Mouse (Mus musculus) forebrain, embryonic 11.5 days (tissue): ENCODE measurements around the gene Zcwpw1. TPM values are rescaled to one million over a fixed set of nuclear protein-coding genes. Genes with fewer than 3 reads are reported as not detected.
"Not testable (repeated sequence)": the region's sequence is repeated elsewhere in the genome, so short reads cannot be mapped to it uniquely, and the experiment has no call there.

Experiments used
- ATAC-seq: fragments of 200-750 bp; cut with Nextera tagmentation; replicated peaks from 2 replicates; pipeline ENCODE4 v1.8.0; 2017; ENCODE audit warnings: moderate TSS enrichment; ENCODE audit not compliant: low FRiP score
- DNase-seq: peaks from one replicate; pipeline ENCODE4 v3.0.0-alpha.2; 2017; ENCODE audit warnings: low spot score
- H3K27ac ChIP-seq: fragments of 300-500 bp; sonication (generic); 2 replicates; pipeline ENCODE4 v1.5.1; 2014; ENCODE audit warnings: low read depth, low read length
- H3K27me3 ChIP-seq: fragments of 300-500 bp; sonication (generic); 2 replicates; pipeline ENCODE4 v1.6.1; 2014; ENCODE audit warnings: mild to moderate bottlenecking, low read length, mixed read lengths; ENCODE audit not compliant: control insufficient read depth, insufficient read depth
- H3K36me3 ChIP-seq: fragments of 300-500 bp; sonication (generic); 2 replicates; pipeline ENCODE4 v1.6.1; 2014; ENCODE audit warnings: mild to moderate bottlenecking, low read length, moderate library complexity, mixed read lengths; ENCODE audit not compliant: control insufficient read depth, insufficient read depth
- H3K4me1 ChIP-seq: fragments of 300-500 bp; sonication (generic); replicated peaks from 2 replicates; pipeline ENCODE4 v1.6.1; 2014; ENCODE audit warnings: low read length, mixed read lengths; ENCODE audit not compliant: control insufficient read depth, insufficient read depth
- H3K4me2 ChIP-seq: fragments of 300-500 bp; sonication (generic); 2 replicates; pipeline ENCODE4 v1.6.1; 2014; ENCODE audit warnings: low read depth, mild to moderate bottlenecking, low read length, moderate library complexity, mixed read lengths; ENCODE audit not compliant: severe bottlenecking
- H3K4me3 ChIP-seq: fragments of 300-500 bp; sonication (generic); 2 replicates; pipeline ENCODE4 v1.5.1; 2014; ENCODE audit warnings: low read depth, low read length
- H3K9ac ChIP-seq: fragments of 300-500 bp; sonication (generic); 2 replicates; pipeline ENCODE4 v1.6.1; 2014; ENCODE audit warnings: low read length
- H3K9me3 ChIP-seq: fragments of 300-500 bp; sonication (generic); 2 replicates; pipeline ENCODE4 v1.6.1; 2016; ENCODE audit warnings: low read length, mixed read lengths; ENCODE audit not compliant: control insufficient read depth
- WGBS: fragments of 180-500 bp; shearing (Covaris S2); extraction: QIAGEN DNeasy Blood & Tissue Kit; methylation state at CpG from one replicate; pipeline ENCODE4 v1.1.7; 2014; 5-methylcytosine and 5-hydroxymethylcytosine counted together
- polyA plus RNA-seq: library from polyadenylated mRNA; unstranded; fragments of >200 nt; fragmentation: Nextera tagmentation; extraction: Ambion mirVana; gene quantifications from 2 replicates; pipeline ENCODE4 v1.2.1, GENCODE M21; 2014

Zcwpw1 gene
- polyA plus RNA-seq, 1 experiment from 2014 or later, result 21.2 TPM

DNA sequence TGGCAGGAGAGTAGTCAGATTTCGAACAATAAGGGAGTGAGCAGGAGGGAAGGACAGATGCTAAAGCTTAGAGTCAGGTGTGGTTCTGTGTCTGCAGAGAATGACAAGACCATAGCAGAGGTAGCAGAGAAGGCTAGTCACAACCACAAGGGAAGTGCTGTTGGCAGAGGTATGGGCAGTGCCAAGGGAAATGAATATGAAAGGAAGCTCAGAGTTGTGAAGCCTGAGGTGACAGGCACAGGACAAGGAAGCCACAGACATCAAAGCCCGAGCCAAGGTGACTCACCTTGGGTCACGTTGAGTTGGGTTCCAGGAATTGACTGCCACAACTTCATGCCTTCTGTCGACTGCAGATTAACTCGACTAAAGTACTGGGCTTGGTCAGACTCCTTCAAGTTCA, 69.3 kb downstream of the Zcwpw1 start:
- H3K27ac ChIP-seq, DNase-seq, H3K4me1 ChIP-seq, H3K9me3 ChIP-seq, H3K36me3 ChIP-seq, H3K4me3 ChIP-seq, H3K9ac ChIP-seq, H3K27me3 ChIP-seq, H3K4me2 ChIP-seq, ATAC-seq: not testable (repeated sequence)
- 86% methylated on average over 4 of the region's 5 CpGs for WGBS

DNA sequence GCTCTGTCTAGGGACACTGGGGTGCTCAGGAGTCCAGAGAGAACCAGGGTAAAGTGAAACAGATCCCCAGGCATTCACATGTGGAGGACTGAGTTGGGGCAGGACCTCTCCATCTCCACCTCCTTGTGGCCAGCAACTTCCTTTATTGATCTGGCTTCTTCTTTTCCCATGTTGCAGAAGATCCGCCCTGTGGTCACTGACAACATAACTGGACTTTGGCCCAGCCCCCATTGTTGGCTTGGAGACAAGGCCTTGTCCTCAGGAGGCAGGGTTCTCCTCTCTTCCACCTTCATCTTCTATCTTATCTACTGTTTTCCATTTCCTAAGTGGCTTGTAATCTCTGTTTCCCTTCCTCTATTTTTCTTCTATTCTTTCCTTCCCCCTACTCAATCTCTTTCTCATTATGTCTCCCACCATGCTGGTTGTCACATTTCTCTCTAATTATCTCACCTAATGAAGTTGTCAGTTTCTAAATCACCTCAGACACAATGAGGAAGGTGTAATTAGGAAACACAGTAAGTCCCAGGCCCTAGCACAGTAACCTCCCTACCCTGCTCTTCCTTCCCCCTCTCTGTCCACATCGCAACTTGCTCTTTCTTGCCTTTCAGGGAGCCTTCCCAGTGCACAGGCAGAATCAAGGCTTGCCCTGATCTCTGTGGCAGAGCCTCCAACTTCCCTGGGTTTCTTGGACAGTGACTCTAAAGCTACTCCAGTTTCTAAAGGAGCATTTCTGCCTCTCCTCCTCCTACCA, 70.5 kb downstream of the Zcwpw1 start, which contains the start of gene Pilrb1:
TSS of gene Pilrb1 (minus strand) at position 147 of the 751 bp plus-strand sequence.
- H3K9ac ChIP-seq, H3K9me3 ChIP-seq, H3K36me3 ChIP-seq, H3K4me1 ChIP-seq, H3K27ac ChIP-seq, H3K4me3 ChIP-seq, ATAC-seq, DNase-seq, H3K27me3 ChIP-seq, H3K4me2 ChIP-seq: not testable (repeated sequence)
- 78% methylated on average over 2 of the region's 2 CpGs for WGBS

DNA sequence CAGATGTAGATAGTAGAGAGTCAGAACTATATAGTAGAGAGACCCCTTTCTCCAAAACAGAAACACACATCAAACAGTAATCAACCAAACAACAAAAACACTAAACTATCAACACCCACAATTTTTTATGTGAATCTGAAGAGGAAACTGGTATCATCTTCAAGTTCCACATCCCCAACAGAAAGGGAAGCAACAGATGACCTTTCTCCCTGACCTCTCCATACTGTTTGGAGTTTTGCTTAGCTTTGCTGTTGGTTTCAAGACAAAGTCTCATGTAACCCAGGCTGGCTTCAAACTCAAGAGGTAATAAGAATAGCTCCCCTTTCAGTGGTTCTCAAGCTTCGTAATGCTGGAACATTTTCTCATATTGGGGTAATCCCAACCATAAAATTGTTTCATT, 76.4 kb downstream of the Zcwpw1 start:
- H3K9ac ChIP-seq, H3K9me3 ChIP-seq, H3K36me3 ChIP-seq, DNase-seq, ATAC-seq, H3K27ac ChIP-seq, H3K27me3 ChIP-seq, H3K4me1 ChIP-seq, H3K4me2 ChIP-seq, H3K4me3 ChIP-seq: not testable (repeated sequence)
- WGBS, result 92% methylated on average over 1 of the region's 1 CpGs

DNA sequence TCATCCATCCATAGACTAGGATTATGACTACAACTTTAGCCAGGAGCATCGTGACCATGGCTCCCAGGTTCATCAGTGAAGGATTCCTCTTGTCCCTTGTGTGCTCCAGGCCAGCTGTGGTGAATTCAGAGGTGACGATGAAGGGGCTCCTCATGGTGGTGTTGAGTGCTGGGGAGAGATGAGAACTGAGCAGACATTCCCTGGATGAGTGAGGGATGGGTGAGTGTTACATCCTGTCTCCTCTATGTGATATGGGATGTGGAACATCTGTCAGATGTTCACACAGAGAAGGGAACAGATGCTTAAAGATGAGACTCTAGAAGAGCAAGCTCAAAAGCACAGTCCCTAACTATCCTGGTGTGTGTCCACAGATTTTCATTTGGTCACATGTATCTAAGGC, 81.0 kb downstream of the Zcwpw1 start:
- WGBS, result 69% methylated on average over 2 of the region's 2 CpGs
- H3K27me3 ChIP-seq, H3K9ac ChIP-seq, H3K36me3 ChIP-seq, ATAC-seq, H3K4me1 ChIP-seq, H3K4me2 ChIP-seq, H3K4me3 ChIP-seq, DNase-seq, H3K9me3 ChIP-seq, H3K27ac ChIP-seq: not testable (repeated sequence)

DNA sequence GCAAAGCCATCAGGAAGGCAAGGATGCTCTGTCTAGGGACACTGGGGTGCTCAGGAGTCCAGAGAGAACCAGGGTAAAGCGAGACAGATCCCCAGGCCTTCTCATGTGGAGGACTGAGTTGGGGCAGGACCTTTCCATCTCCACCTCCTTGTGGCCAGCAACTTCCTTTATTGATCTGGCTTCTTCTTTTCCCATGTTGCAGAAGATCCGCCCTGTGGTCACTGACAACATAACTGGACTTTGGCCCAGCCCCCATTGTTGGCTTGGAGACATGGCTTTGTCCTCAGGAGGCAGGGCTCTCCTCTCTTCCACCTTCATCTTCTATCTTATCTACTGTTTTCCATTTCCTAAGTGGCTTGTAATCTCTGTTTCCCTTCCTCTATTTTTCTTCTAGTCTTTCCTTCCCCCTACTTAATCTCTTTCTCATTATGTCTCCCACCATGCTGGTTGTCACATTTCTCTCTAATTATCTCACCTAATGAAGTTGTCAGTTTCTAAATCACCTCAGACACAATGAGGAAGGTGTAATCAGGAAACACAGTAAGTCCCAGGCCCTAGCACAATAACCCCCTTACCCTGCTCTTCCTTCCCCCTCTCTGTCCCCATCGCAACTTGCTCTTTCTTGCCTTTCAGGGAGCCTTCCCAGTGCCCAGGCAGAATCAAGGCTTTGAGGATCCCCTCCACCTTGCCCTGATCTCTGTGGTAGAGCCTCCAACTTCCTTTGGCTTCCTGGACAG, 84.2 kb downstream of the Zcwpw1 start, which contains the start of gene Pilrb2:
TSS of gene Pilrb2 (minus strand) at position 172 of the 737 bp plus-strand sequence.
- H3K4me1 ChIP-seq, H3K27ac ChIP-seq, H3K4me3 ChIP-seq, H3K4me2 ChIP-seq, H3K9me3 ChIP-seq, H3K9ac ChIP-seq, H3K27me3 ChIP-seq, DNase-seq, H3K36me3 ChIP-seq, ATAC-seq: not testable (repeated sequence)
- 81% methylated on average over 3 of the region's 3 CpGs for WGBS

Other genes with a start within 250 kb of the Zcwpw1 start
- gene Actl6b, start 234.3 kb upstream of the Zcwpw1 start, polyA plus RNA-seq, result 20.5 and 22.8 TPM in 2 replicates
- gene Tfr2, start 218.0 kb upstream of the Zcwpw1 start, polyA plus RNA-seq, result 1.2 and 2.1 TPM in 2 replicates
- gene Mospd3, start 186.7 kb upstream of the Zcwpw1 start, polyA plus RNA-seq, result 20.3 and 22.8 TPM in 2 replicates
- gene Pcolce, start 174.0 kb upstream of the Zcwpw1 start, polyA plus RNA-seq, result 54.8 and 63.0 TPM in 2 replicates
- gene Fbxo24, start 158.8 kb upstream of the Zcwpw1 start, polyA plus RNA-seq, result 0.12 and 0.17 TPM in 2 replicates
- gene Lrch4, start 158.7 kb upstream of the Zcwpw1 start, polyA plus RNA-seq, result 29.8 and 38.0 TPM in 2 replicates
- gene Gm20605, start 158.6 kb upstream of the Zcwpw1 start, polyA plus RNA-seq, result 9.9 and 15.3 TPM in 2 replicates
- gene Sap25, start 146.5 kb upstream of the Zcwpw1 start, polyA plus RNA-seq, result 9.3 and 10.7 TPM in 2 replicates
- 0.25 TPM in 1 of 2 replicates, not detected in the other for gene Irs3, start 142.1 kb upstream of the Zcwpw1 start, polyA plus RNA-seq
- 23.5 and 26.0 TPM in 2 replicates for gene Agfg2, start 103.1 kb upstream of the Zcwpw1 start, polyA plus RNA-seq
- gene Nyap1, start 46.2 kb upstream of the Zcwpw1 start, polyA plus RNA-seq, result 3.8 and 4.4 TPM in 2 replicates
- 81.1 and 83.5 TPM in 2 replicates for gene Tsc22d4, start 42.1 kb upstream of the Zcwpw1 start, polyA plus RNA-seq
- 72.8 and 77.9 TPM in 2 replicates for gene Ppp1r35, start 8.9 kb upstream of the Zcwpw1 start, polyA plus RNA-seq
- gene Mepce, start 143 bp upstream of the Zcwpw1 start, polyA plus RNA-seq, result 11.9 and 12.4 TPM in 2 replicates
- gene Pilra, start 48.5 kb downstream of the Zcwpw1 start, polyA plus RNA-seq, result 0.13 and 0.32 TPM in 2 replicates
- not detected in 2 replicates for gene Pilrb1, start 70.3 kb downstream of the Zcwpw1 start, polyA plus RNA-seq
- not detected in 2 replicates for gene Pilrb2, start 84.0 kb downstream of the Zcwpw1 start, polyA plus RNA-seq
- gene Cyp3a13, start 133.8 kb downstream of the Zcwpw1 start, polyA plus RNA-seq, result not detected in 2 replicates
- not detected in 2 replicates for gene Gjc3, start 175.3 kb downstream of the Zcwpw1 start, polyA plus RNA-seq
- gene Azgp1, start 193.7 kb downstream of the Zcwpw1 start, polyA plus RNA-seq, result not detected in 2 replicates
- gene Smok3a, start 233.5 kb downstream of the Zcwpw1 start, polyA plus RNA-seq, result not detected in 2 replicates
- gene Smok3b, start 233.6 kb downstream of the Zcwpw1 start, polyA plus RNA-seq, result not detected in 2 replicates